Mouse (Mus musculus) T-cell, adult 2 months (primary cell): ENCODE measurements at regions not wholly inside any gene's neighbourhood (a gene's known extent, or its start where the extent isn't known, plus 50 kb on each side); places are given as distances from the start of the nearest gene placed in this dataset.

Experiments used
- DNase-seq: peaks from one replicate; pipeline ENCODE4 v3.0.0; 2022; ENCODE audit warnings: low spot score

GRCm38 (mm10) chr3:105376346-105376745, 75.8 kb upstream of the Kcnd3 start:
- no peak for DNase-seq

- no peak for DNase-seq
These were observed 71.3 kb upstream of the Kcnd3 start for GRCm38 (mm10) chr3:105380818-105381217.

GRCm38 (mm10) chr3:105392611-105393514, 59.3 kb upstream of the Kcnd3 start:
- DNase-seq: no peak
